Mouse (Mus musculus) right cerebral cortex, postnatal 36 days (tissue): ENCODE results near the gene Nbeal2.

Experiments used
- DNase-seq, 2 experiments: peaks; one replicate each; pipeline ENCODE4 v3.0.0; 2022; ENCODE audit warnings: low spot score in 2 of 2, mixed read lengths in 1 of 2

Gene Nbeal2

GRCm38 (mm10) chr9:110676492-110676911 is 22.5 kb upstream of the Nbeal2 start:
- DNase-seq = no peak

GRCm38 (mm10) chr9:110673107-110673752 is 19.3 kb upstream of the Nbeal2 start:
- no peak for DNase-seq

- DNase-seq = no peak
Measured at GRCm38 (mm10) chr9:110672462-110673106, 18.6 kb upstream of the Nbeal2 start.

GRCm38 (mm10) chr9:110669785-110670184 is 15.8 kb upstream of the Nbeal2 start:
- no peak for DNase-seq

- DNase-seq = no peak
Measured at GRCm38 (mm10) chr9:110668601-110669293, 14.8 kb upstream of the Nbeal2 start.

GRCm38 (mm10) chr9:110667219-110667836 is 13.4 kb upstream of the Nbeal2 start:
- DNase-seq = no peak

- no peak for DNase-seq
Measured at GRCm38 (mm10) chr9:110666374-110666773, 12.4 kb upstream of the Nbeal2 start.

- DNase-seq = no peak
Measured at GRCm38 (mm10) chr9:110665912-110666311, 12.0 kb upstream of the Nbeal2 start.

- DNase-seq = no peak
Measured at GRCm38 (mm10) chr9:110662844-110663243, 8.9 kb upstream of the Nbeal2 start.

- DNase-seq = no peak
Measured at GRCm38 (mm10) chr9:110660856-110661612, 7.1 kb upstream of the Nbeal2 start.

- no peak for DNase-seq
Measured at GRCm38 (mm10) chr9:110660208-110660607, 6.2 kb upstream of the Nbeal2 start.

GRCm38 (mm10) chr9:110659521-110659920 is 5.6 kb upstream of the Nbeal2 start:
- DNase-seq = no peak

- no peak for DNase-seq
Measured at GRCm38 (mm10) chr9:110657474-110658078, 3.6 kb upstream of the Nbeal2 start.

GRCm38 (mm10) chr9:110656249-110657221 is 2.6 kb upstream of the Nbeal2 start, which contains the start of gene Ccdc12:
Gene Ccdc12 (plus strand): TSS chr9:110656503.
- DNase-seq = peak; percentile 93 to 95

- DNase-seq = no peak
Measured at GRCm38 (mm10) chr9:110655651-110656007, 1.7 kb upstream of the Nbeal2 start.

GRCm38 (mm10) chr9:110654726-110655650 is 1.0 kb upstream of the Nbeal2 start:
- DNase-seq = no peak

GRCm38 (mm10) chr9:110652963-110653654 is 852 bp downstream of the Nbeal2 start:
- DNase-seq = no peak
